Mouse (Mus musculus) kidney, adult 18-20 months (tissue): ENCODE data around the gene Gsta2.
"Not testable (repeated sequence)": the region's sequence is repeated elsewhere in the genome, so short reads cannot be mapped to it uniquely, and the experiment has no call there.

Source experiments
- DNase-seq: peaks from one replicate; pipeline ENCODE4 v3.0.0; 2021

Gsta2 gene

GRCm38 (mm10) chr9:78365850-78366544 is 10.4 kb upstream of the Gsta2 start:
- DNase-seq: no peak

GRCm38 (mm10) chr9:78364701-78365100 is 9.1 kb upstream of the Gsta2 start:
- DNase-seq: no peak

GRCm38 (mm10) chr9:78363374-78363773 is 7.8 kb upstream of the Gsta2 start:
- no peak for DNase-seq

- no peak for DNase-seq
Observed at GRCm38 (mm10) chr9:78360484-78360872, 4.9 kb upstream of the Gsta2 start.

- no peak for DNase-seq
Observed at GRCm38 (mm10) chr9:78359750-78360483, 4.3 kb upstream of the Gsta2 start.

- DNase-seq: peak; percentile 72
Observed at GRCm38 (mm10) chr9:78358053-78358452, 2.5 kb upstream of the Gsta2 start.

GRCm38 (mm10) chr9:78354665-78355578 is 666 bp downstream of the Gsta2 start:
- DNase-seq: no peak

- DNase-seq: no peak
Observed at GRCm38 (mm10) chr9:78351504-78352220, 3.9 kb downstream of the Gsta2 start.

GRCm38 (mm10) chr9:78350007-78350406 is 5.6 kb downstream of the Gsta2 start:
- DNase-seq: not testable (repeated sequence)

GRCm38 (mm10) chr9:78349141-78349540 is 6.4 kb downstream of the Gsta2 start:
- peak; percentile 47 for DNase-seq

- DNase-seq: peak; percentile 79
Observed at GRCm38 (mm10) chr9:78348206-78349004, 7.2 kb downstream of the Gsta2 start.

GRCm38 (mm10) chr9:78347004-78347403 is 8.6 kb downstream of the Gsta2 start:
- peak; percentile 37 for DNase-seq

GRCm38 (mm10) chr9:78345235-78345634 is 10.4 kb downstream of the Gsta2 start:
- DNase-seq: not testable (repeated sequence)

- not testable (repeated sequence) for DNase-seq
Observed at GRCm38 (mm10) chr9:78343055-78343454, 12.5 kb downstream of the Gsta2 start.

GRCm38 (mm10) chr9:78342494-78342893 is 13.1 kb downstream of the Gsta2 start:
- DNase-seq: not testable (repeated sequence)

GRCm38 (mm10) chr9:78340324-78340723 is 15.3 kb downstream of the Gsta2 start:
- DNase-seq: peak; percentile 52

- DNase-seq: not testable (repeated sequence)
Observed at GRCm38 (mm10) chr9:78337050-78337449, 18.5 kb downstream of the Gsta2 start.

GRCm38 (mm10) chr9:78327289-78327688 is 28.3 kb downstream of the Gsta2 start, which contains the start of gene Omt2b:
Gene Omt2b, plus strand, starts transcription at chr9:78327589.
- not testable (repeated sequence) for DNase-seq

- DNase-seq: no peak
Observed at GRCm38 (mm10) chr9:78319499-78319898, 36.1 kb downstream of the Gsta2 start.

- DNase-seq: no peak
Observed at GRCm38 (mm10) chr9:78314696-78315095, 40.9 kb downstream of the Gsta2 start, which contains the start of gene Omt2a. Gene Omt2a, minus strand, starts transcription at chr9:78314796.

- not testable (repeated sequence) for DNase-seq
Observed at GRCm38 (mm10) chr9:78308122-78308521, 47.5 kb downstream of the Gsta2 start.
